Mouse (Mus musculus): Measurements from ENCODE around the gene Tbc1d2.

- TF ChIP-seq CTCF (IDR thresholded peaks at IDR 0.05; ENCODE audit: extremely low read depth, insufficient read length, insufficient replicate concordance, low read depth, low read length) (no peak), POLR2A (IDR thresholded peaks at IDR 0.05; ENCODE audit: low read depth, low read length) (no peak)
Observed at GRCm38 (mm10) chr4:46657116-46657515, 7.1 kb upstream of the Tbc1d2 start.
